Mouse (Mus musculus) 416B (cell line): ENCODE results near the gene Dync1i2.

ENCODE experiments used
- DNase-seq: peaks from one replicate; pipeline ENCODE4 v3.0.0; 2011; ENCODE audit warnings: low read depth

The Dync1i2 gene

GRCm38 (mm10) chr2:71203819-71204432 is 7.6 kb upstream of the Dync1i2 start:
- DNase-seq: peak; percentile 91

- peak; percentile 69 for DNase-seq
These were observed 2.3 kb upstream of the Dync1i2 start for GRCm38 (mm10) chr2:71209041-71209755.

DNA sequence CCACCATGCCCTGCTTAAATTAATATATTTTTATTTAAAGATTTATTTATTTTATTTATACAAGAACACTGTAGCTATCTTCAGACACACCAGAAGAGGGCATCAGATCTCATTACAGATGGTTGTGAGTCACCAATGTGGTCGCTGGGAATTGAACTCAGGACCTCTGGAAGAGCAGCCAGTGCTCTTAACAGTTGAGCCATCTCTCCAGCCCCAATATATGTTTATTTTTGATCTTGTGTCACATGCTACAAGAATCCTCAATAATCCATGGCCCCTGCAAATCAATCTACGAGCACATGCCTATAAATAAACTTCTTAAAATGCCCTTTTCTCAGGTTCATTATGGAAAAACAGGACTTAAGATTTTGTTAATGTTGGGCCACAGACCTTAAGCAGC is 410 bp upstream of the Dync1i2 start:
- no peak for DNase-seq

- peak; percentile 34 for DNase-seq
These were observed 837 bp downstream of the Dync1i2 start for GRCm38 (mm10) chr2:71212360-71212726.

DNA sequence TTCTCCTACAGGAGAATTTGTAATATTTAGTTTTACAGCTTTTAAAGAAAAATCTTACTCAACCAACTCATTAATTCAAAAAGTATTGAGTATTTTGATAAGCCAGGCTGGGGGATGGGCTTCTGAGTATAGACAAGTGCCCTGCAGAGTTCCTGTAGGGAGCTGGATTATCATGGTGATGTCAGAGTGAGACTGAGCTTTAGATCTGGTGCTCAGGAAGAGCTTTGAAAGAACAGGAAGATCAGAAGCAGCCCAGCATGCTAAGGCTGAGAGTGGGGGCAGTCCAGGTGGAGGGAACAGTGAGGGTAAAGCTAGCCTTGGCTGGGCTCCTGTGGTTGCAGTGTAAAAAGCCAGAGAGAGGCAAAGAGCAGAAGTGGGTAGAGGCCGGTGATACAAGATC is 9.5 kb downstream of the Dync1i2 start:
- DNase-seq: no peak

- peak; percentile 68 for DNase-seq
These were observed 15.9 kb downstream of the Dync1i2 start for GRCm38 (mm10) chr2:71227398-71227797.

DNA sequence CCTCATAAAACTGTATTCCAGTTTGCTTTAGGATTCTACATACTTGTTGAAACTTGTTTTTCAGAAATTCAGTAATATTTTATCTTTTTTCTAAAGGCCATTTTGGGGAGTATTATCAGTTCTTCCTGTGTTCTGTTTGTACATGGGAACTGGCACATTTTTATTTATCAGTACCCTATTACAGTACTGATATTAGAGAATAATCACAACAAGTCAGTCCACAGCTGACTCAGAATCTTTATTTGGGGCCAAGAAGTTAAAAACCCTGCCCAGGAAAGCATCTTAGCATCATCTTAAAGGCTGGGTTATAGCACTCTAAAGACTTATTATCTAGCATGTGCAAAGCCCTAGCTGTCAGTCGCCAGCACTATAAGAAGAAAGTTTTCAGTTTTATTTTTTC is 18.1 kb downstream of the Dync1i2 start:
- no peak for DNase-seq

DNA sequence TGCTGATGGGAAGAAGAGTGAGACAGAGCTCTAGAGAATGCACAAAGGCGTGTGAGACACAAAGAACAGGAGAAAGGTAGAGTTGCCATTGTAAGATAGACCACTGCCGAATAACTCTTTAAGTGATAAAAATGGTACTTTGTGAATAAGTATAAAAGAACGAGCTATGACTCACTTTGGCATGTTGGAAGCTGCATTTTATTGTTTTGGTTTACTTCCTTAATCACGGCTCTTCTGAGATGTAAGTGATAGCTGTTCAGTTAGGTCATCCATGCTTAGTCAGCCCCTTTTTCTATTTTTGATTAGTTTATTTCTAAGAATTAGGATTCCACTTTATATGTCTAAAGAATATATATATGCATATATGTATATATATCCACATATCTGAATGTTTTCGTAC is 20.4 kb downstream of the Dync1i2 start:
- DNase-seq: peak; percentile 63

DNA sequence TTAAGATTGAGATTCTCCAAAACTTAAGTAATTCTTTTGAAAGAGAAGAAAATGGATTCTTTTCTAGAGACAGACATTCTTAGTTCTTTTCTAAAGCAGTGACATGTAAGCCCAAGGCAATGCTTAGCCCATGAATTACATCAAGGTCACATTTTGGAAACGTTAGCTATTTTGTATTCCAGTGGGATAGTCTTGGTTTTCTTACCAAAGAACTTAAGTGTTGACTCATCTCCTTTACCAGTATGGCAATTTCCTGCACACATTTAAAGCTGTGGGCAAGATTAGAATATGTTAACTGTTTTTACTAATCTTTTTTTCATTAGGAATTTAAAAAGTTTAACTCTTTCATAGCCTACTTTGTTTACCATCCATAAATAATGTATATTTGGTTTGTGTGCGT is 21.5 kb downstream of the Dync1i2 start:
- peak; percentile 83 for DNase-seq

DNA sequence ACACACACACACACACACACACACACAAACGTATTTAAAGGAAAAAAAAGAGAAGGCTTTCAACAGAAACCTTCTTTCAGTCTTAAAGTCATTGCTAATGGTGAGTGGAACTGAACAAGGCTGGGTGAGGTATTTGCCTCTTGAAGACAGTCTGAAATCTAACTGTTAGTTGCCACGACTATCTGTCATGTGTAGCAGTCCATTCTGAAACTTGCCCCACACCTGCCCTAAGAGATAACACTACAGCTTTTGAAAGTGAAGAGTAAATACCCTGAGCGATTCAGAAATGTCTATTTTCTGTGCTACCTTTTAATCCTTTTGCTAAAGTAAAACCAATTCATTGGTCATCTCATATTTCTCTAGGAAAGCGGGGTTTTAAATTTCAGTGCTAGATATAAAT is 23.9 kb downstream of the Dync1i2 start:
- no peak for DNase-seq

- DNase-seq: no peak
These were observed 24.5 kb downstream of the Dync1i2 start for GRCm38 (mm10) chr2:71236009-71236408.

DNA sequence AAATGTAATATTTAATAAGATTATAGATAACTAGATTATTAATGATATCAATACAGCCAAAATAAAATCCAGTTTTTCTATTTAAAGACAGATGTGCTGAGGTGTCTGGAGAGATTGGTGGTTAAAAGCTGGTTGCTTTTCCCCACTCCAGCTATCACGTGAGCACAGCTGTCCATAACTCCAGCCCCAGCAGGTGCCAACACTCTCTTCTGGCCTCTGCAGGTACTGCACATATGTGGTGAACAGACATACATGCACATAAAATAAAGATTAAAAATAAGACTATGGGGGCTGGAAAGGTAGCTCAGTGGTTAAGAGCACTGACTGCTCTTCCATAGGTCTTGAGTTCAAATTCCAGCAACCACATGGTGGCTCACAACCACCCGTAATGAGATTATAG is 30.0 kb downstream of the Dync1i2 start:
- DNase-seq: no peak

DNA sequence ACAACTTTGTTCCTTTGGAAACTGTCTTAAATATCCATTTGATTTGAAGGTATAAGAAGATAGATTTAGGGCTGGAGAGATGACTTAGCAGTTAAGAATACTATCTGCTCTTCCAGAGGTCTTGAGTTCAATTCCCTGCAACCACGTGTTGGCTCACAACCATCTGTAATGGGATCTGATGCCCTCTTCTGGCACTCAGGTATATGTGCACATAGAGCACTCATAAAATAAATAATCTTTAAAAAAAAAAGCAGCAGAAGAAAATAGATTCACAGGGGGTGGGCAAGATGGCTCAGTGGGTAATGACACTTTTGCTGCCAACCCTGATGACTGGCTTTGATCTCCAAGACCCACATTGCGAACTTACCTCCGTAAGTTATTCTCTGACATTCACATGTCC is 30.7 kb downstream of the Dync1i2 start:
- no peak for DNase-seq

DNA sequence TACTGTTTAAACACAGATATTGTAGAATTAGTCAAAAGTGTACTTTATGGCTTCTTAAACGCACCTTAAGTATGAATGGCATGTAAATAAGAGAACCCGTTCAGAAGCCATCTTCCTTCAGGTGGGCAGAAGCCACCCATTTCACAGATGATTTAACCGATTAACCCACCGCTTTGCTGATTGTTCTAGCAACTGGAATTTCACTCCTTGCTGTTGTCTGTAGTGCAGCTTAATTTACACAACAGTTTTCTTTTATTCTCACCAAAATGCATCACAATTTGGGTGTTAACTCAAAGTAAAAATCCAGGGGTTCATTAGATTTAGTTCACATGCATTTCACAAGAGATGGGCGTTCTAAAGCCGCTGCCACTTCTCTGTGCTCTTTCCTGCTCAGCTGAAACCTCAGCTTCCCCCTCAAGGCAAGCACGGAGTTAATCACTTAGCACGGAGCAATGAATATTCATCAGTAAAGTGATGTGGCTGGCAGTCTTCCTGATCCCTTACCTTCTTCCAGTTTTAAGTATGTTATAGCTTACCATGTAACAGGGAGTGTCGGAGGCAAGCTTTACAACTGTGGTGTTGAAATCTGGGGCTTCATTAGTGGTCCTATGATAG is 31.7 kb downstream of the Dync1i2 start:
- peak; percentile 71 for DNase-seq

DNA sequence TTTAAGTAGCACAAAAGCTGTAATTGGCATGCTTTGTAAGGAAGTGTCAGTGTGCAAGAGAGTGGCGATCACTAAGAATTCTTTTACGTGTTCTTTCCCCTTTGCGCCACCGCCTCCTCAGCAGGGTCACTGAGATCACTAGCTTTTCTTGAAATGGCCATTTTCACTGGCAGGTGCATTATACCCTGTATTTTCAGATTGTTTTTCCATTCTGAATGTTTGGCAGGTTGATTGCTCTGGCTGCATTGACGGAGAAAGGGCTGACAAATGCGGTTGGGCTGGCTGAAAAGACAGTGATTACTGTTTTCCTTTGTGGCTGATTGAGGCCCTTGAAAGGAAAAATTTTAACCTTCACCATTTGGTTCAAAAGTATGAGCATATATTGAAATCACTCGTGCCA is 33.3 kb downstream of the Dync1i2 start:
- no peak for DNase-seq

- no peak for DNase-seq
These were observed 33.9 kb downstream of the Dync1i2 start for GRCm38 (mm10) chr2:71245416-71245815.

- DNase-seq: no peak
These were observed 34.6 kb downstream of the Dync1i2 start for GRCm38 (mm10) chr2:71246096-71246495.

- peak; percentile 90 for DNase-seq
These were observed 36.6 kb downstream of the Dync1i2 start for GRCm38 (mm10) chr2:71248071-71248470.

DNA sequence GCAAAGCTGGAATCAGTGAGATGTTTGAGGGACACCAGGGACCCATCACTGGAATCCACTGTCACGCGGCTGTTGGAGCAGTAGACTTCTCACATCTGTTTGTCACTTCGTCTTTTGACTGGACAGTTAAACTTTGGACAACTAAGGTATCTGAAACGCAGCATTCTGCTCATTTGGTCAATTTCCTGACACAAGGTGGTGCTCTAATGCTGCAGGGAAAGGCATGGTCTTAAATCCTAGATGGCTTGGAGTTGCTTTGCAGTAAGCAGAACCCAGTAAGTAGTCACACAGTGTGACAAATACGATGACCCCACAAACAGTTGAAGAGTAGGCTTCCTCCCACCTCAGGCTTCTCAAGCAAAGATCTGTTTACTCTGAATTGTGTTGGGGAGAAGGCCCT is 39.3 kb downstream of the Dync1i2 start:
- peak; percentile 72 for DNase-seq

DNA sequence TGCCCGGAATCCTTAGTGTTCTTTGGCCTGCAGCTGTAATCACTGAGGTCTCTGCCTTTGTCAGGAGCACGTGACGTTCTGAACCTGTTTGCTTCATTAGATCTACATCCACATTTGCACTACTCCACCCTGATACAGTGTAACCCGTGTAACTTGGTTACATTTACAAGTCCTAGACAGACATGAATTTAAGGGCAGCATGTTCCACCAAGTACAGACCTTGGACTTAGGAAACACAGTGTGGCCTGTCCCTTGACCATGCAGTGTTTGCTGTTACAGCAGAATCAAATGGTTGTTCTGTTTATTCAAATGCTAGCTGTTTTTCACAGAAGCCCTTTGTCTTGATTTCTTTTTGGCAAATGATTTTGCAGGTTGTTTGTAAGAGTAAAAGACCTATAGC is 43.3 kb downstream of the Dync1i2 start:
- no peak for DNase-seq

DNA sequence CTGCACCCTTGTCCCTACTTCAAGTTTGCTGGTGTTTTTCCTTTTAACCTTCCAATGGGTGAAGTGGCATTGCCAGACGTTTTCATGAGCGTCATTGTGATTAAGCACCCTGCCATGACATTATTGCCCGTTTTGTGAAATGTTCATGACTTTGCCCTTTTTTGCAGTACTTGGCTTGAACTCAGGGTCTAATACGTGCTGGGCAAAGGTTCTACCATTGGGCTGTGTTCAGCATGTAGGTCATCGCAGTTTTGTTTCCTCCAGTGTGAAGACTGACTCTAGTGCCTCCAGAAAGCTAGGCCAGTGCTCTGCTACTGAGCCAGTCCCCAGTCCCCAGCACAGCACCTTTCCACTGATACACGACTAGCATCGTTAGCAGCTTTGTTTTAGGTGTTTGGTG is 45.1 kb downstream of the Dync1i2 start:
- no peak for DNase-seq

DNA sequence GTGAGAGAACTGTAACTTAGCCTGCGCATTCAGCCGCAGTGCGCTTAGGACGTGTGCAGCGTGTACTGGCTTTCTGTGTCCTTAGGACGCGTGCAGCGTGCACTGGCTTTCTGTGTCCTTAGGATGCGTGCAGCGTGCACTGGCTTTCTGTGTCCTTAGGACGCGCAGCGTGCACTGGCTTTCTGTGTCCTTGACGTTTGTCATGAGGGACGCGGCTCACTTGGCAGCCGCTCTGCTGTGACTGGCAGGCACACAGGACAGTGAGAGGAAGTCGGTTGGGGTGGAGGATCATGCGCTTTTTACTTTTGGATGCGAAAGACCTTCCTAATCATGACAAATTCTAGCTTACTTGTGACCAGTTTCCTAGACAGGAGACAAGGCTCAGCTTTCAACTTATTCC is 53.1 kb downstream of the Dync1i2 start:
- no peak for DNase-seq

DNA sequence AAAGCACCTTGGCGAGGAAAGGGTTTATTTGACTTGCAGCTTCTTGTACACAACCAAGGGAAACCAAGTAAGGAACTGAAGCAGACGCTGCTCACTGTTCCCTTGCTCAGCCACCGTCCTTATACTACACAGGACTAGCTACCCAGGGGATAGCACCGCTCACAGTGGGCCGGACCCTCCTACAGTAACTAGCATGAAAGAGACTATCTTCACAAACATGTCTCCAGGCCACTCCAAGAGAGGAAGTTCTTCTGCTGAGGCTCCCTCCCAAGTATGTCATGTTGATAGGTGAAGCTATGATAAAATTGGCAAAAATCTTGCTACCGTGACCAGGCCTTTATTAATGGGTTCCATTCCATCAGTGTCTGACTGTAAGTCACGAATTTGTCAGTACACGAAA is 57.2 kb downstream of the Dync1i2 start:
- no peak for DNase-seq

DNA sequence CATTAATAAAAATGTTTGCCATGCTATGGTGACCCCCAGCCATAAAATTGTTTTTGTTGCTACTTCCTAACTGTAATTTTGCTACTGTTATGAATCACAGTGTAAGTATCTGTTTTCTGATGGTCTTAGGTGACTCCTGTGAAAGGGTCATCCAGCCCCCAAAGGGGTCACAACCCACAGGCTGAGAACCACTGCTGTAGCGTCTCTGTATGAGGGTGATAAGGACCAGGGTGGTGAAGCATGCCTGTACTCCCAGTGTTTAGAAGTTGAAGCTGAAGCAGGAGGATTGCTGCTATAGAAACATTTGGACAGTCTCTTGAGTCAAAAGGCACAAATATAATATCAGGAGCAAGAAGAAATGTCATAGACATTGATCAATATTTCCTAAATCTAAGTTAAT is 57.8 kb downstream of the Dync1i2 start:
- DNase-seq: no peak
